Mouse (Mus musculus): ENCODE measurements at regions not wholly inside any gene's neighbourhood (a gene's known extent, or its start where the extent isn't known, plus 50 kb on each side); places are given as distances from the start of the nearest gene placed in this dataset.
"Not testable (repeated sequence)": the region's sequence is repeated elsewhere in the genome, so short reads cannot be mapped to it uniquely, and the experiment has no call there.

DNA sequence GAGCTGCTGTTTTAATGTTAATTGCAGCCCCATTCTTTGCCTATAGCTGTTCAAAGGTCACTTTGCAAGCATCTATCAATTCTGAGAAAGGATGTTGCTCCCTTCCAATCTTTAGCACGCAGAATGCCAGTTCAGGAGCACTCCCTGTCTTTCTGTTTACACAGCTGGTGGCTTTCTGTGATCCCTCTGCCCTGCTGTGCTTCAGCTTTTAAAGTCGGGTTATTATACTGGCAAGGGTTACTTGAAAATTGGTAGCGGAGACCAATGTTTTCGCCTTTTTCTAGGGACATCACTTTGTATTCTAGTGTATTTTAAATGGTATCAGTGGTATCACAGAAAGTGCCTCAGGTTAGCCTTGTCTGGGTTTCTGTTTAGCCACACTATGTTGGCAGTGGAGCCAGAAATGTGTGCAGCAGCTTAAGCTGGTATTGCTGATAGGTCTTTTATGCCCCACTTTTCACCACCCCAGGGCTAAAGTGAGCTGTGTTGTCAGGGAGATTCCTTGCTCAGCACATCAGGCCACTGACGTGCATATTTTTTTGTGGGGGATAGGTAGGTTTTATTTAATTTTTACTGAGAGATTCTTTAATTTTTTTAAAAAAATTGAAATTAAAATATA lies 243.0 kb upstream of the Pfkp start:
- H3K4me1 ChIP-seq (replicated peaks; ENCODE audit: insufficient read depth, low read length) = no peaks in the 10 kb centered on the region
- H3K27ac ChIP-seq = no peak overlapping the region
- WGBS = 19% methylated on average over 5 of the region's 5 CpGs
- H3K36me3 ChIP-seq (ENCODE audit: insufficient read depth, low read length) = no peaks in the 10 kb centered on the region
- no peaks in the 10 kb centered on the region for H3K27me3 ChIP-seq (ENCODE audit: insufficient read depth, low read length)
- TF ChIP-seq CTCF (IDR thresholded peaks at IDR 0.05; ENCODE audit: low read depth) = no peak
- H3K9me3 ChIP-seq (replicated peaks; ENCODE audit: low read length) = no peaks in the 10 kb centered on the region
- no peak overlapping the region for H3K4me3 ChIP-seq (replicated peaks; ENCODE audit: low read depth, low read length)
- ATAC-seq (replicated peaks; ENCODE audit: low FRiP score, low read depth) (no peak), DNase-seq (ENCODE audit: low spot score) (peak; percentile 17)
- no peak overlapping the region for H3K4me2 ChIP-seq (ENCODE audit: low read length)
- H3K9ac ChIP-seq (ENCODE audit: low read depth, low read length) = no peak overlapping the region

DNA sequence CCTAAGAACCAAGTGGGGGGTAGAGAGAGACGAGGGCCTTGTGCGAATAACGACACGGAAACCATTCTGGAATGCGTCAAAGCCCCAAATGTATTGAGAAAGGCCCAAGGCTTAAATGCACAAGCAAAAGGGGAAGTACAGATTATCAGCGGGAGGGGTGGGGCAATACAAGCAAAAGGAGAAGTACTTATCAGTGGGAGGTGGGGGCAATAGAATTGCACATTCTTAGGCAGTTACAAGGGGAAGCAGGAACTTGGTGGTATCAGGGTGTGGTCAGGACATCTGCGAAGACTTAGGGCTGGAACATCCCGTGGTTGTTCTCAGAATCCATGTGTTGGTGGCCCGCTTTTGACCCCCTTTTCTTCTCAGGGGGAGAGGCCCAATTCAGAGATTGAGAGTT lies 240.9 kb upstream of the Pfkp start:
- H3K4me3 ChIP-seq (replicated peaks; ENCODE audit: low read depth, low read length); H3K4me1 ChIP-seq (replicated peaks; ENCODE audit: insufficient read depth, low read length); DNase-seq (ENCODE audit: low spot score); H3K9ac ChIP-seq (ENCODE audit: low read depth, low read length); ATAC-seq (replicated peaks; ENCODE audit: low FRiP score, low read depth); H3K27me3 ChIP-seq (ENCODE audit: insufficient read depth, low read length); H3K27ac ChIP-seq; H3K4me2 ChIP-seq (ENCODE audit: low read length); H3K9me3 ChIP-seq (replicated peaks; ENCODE audit: low read length); H3K36me3 ChIP-seq (ENCODE audit: insufficient read depth, low read length): not testable (repeated sequence)
- 89% methylated on average over 9 of the region's 9 CpGs for WGBS

DNA sequence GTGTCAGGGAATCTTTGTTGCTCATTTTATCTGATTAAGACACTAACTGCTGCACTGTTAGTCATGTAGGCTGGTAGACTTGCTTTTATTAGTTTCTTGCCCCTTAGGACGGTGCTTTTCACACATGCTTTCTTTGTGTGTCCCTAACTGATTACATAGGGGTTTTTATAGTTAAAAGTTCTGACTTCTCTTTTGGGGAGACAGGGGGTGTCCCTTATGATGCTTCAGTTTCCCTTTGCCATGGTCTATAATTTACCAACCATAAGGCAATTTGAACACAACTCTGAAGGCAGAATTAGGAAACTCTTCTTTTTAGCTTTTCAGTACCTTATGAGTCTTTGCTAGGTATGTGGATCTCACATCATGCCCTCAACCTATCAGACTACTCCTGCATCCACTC lies 239.8 kb upstream of the Pfkp start:
- Histone ChIP-seq H3K9ac (ENCODE audit: low read depth, low read length) (no peak overlapping the region), H3K9me3 (replicated peaks; ENCODE audit: low read length) (no peaks in the 10 kb centered on the region), H3K4me2 (ENCODE audit: low read length) (no peak overlapping the region), H3K27ac (no peak overlapping the region), H3K36me3 (ENCODE audit: insufficient read depth, low read length) (no peaks in the 10 kb centered on the region), H3K27me3 (ENCODE audit: insufficient read depth, low read length) (no peaks in the 10 kb centered on the region), H3K4me1 (replicated peaks; ENCODE audit: insufficient read depth, low read length) (no peaks in the 10 kb centered on the region), H3K4me3 (replicated peaks; ENCODE audit: low read depth, low read length) (no peak overlapping the region)
- WGBS = 90% methylated on average over 1 of the region's 1 CpGs
- no peak for TF ChIP-seq CTCF (IDR thresholded peaks at IDR 0.05; ENCODE audit: low read depth)
- DNase-seq (ENCODE audit: low spot score) (no peak), ATAC-seq (replicated peaks; ENCODE audit: low FRiP score, low read depth) (no peak)

DNA sequence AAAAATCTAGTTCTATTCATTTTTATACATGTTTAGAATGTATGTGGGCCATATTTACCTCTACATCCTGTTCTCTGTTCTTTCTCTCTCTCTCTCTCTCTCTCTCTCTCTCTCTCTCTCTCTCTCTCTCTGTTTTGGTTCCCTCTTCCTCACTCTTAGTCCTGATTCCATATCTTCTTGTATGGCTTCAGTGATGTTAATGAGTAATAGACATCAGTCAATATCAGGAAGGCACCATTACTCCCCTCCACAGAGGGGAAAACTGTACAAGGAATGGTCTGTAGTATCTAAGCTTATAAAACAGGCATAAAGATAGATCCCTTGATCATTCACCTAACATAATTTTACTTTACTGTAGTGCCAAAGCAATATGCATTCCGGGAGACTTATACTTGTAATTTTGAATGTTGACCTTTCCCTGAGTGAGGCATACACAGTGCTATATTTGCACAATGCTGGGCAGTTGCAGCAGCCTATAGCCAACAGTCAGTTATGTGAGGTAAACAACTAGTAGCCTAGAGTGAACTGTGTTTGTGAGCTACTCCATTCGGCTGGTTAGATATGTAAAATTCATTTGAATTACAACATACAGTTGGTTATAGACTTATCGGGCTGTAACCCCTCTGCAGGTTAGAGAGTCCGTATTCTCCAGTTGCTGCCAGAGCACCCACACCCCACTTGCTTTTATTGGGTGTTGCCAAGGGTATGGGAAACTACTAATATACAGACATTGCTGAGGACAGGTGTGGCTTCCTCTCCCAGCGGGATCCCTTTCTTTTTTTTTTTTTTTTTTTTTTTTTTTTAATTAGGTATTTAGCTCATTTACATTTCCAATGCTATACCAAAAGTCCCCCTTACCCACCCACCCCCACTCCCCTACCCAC lies 228.7 kb upstream of the Pfkp start:
- ATAC-seq (replicated peaks; ENCODE audit: low FRiP score, low read depth) (no peak), DNase-seq (ENCODE audit: low spot score) (no peak)
- no peak overlapping the region for H3K27ac ChIP-seq
- no peak overlapping the region for H3K4me3 ChIP-seq (replicated peaks; ENCODE audit: low read depth, low read length)
- no peak overlapping the region for H3K4me2 ChIP-seq (ENCODE audit: low read length)
- H3K4me1 ChIP-seq (replicated peaks; ENCODE audit: insufficient read depth, low read length) = no peaks in the 10 kb centered on the region
- TF ChIP-seq CTCF (IDR thresholded peaks at IDR 0.05; ENCODE audit: low read depth) = no peak
- H3K9me3 ChIP-seq (replicated peaks; ENCODE audit: low read length) = no peaks in the 10 kb centered on the region
- 94% methylated on average over 5 of the region's 5 CpGs for WGBS
- no peaks in the 10 kb centered on the region for H3K36me3 ChIP-seq (ENCODE audit: insufficient read depth, low read length)
- no peak overlapping the region for H3K9ac ChIP-seq (ENCODE audit: low read depth, low read length)
- no peaks in the 10 kb centered on the region for H3K27me3 ChIP-seq (ENCODE audit: insufficient read depth, low read length)

DNA sequence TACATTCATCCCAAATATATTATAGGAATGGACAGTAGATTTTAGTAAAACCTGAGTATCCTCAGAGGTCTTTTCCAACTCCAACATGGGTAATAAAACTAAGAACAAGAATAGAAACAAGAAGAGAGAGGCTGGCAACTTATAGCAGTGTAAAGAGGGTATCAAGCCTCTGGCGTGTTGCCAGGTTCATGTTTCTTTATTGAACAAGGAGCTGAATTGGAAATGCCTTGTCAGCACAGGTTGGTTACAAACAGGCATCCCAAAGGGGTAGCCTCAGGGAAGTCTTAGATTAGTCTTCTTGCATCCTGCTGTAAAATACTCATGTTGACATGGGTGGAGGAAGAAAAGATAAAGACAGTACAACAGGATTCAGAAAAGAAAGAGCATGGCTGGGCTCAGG lies 213.6 kb upstream of the Pfkp start:
- Histone ChIP-seq H3K27ac (no peak overlapping the region), H3K4me2 (ENCODE audit: low read length) (no peak overlapping the region), H3K9ac (ENCODE audit: low read depth, low read length) (no peak overlapping the region), H3K36me3 (ENCODE audit: insufficient read depth, low read length) (no peaks in the 10 kb centered on the region), H3K9me3 (replicated peaks; ENCODE audit: low read length) (no peaks in the 10 kb centered on the region), H3K4me3 (replicated peaks; ENCODE audit: low read depth, low read length) (no peak overlapping the region), H3K4me1 (replicated peaks; ENCODE audit: insufficient read depth, low read length) (no peaks in the 10 kb centered on the region), H3K27me3 (ENCODE audit: insufficient read depth, low read length) (no peaks in the 10 kb centered on the region)
- ATAC-seq (replicated peaks; ENCODE audit: low FRiP score, low read depth) (no peak), DNase-seq (ENCODE audit: low spot score) (no peak)
- WGBS = 69% methylated on average over 1 of the region's 1 CpGs
- TF ChIP-seq CTCF (IDR thresholded peaks at IDR 0.05; ENCODE audit: low read depth) = no peak

DNA sequence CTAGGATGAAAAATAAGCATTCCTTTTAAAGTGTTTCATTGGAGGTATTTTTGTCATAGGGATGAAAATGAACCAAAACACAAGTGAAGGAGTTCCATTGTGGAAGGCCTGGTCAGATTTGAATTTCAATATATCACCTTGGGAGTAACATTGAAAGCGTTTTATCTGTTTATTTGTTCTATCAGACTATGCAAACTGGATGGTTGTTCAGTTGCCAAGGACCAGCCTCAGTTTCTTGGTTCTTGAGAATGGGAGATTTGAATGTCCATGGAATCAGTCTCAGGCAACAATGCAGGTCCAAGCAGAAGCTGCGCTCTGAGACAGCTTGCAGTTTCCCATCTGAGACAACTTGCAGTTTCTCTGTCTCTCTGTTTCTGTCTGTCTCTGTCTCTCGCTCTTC lies 211.0 kb upstream of the Pfkp start:
- no peak for ATAC-seq (replicated peaks; ENCODE audit: low FRiP score, low read depth)
- Histone ChIP-seq H3K4me1 (replicated peaks; ENCODE audit: insufficient read depth, low read length) (no peaks in the 10 kb centered on the region), H3K27ac (no peak overlapping the region), H3K9me3 (replicated peaks; ENCODE audit: low read length) (no peaks in the 10 kb centered on the region), H3K9ac (ENCODE audit: low read depth, low read length) (no peak overlapping the region), H3K27me3 (ENCODE audit: insufficient read depth, low read length) (no peaks in the 10 kb centered on the region), H3K4me2 (ENCODE audit: low read length) (no peak overlapping the region), H3K36me3 (ENCODE audit: insufficient read depth, low read length) (no peaks in the 10 kb centered on the region), H3K4me3 (replicated peaks; ENCODE audit: low read depth, low read length) (no peak overlapping the region)
- 88% methylated on average over 3 of the region's 3 CpGs for WGBS
- DNase-seq (ENCODE audit: low spot score) = no peak
- no peak for TF ChIP-seq CTCF (IDR thresholded peaks at IDR 0.05; ENCODE audit: low read depth)
